Mouse (Mus musculus): ENCODE results near the gene Stard7. TPM values are rescaled to one million over a fixed set of nuclear protein-coding genes. Genes with fewer than 3 reads are reported as not detected.

Stard7 gene
- polyA plus RNA-seq, 1 experiment from 2014 or later: 53.7 TPM

- Histone ChIP-seq H3K27ac (ENCODE audit: low read depth, low read length) (no peak overlapping the region), H3K4me1 (replicated peaks; ENCODE audit: control insufficient read depth, insufficient read depth, low read length) (no peaks in the 10 kb centered on the region), H3K4me2 (replicated peaks; ENCODE audit: low read depth) (no peak overlapping the region), H3K9ac (ENCODE audit: low read depth, low read length) (no peak overlapping the region), H3K4me3 (ENCODE audit: low read depth, low read length) (no peak overlapping the region), H3K9me3 (ENCODE audit: control insufficient read depth) (no peaks in the 10 kb centered on the region), H3K27me3 (replicated peaks; ENCODE audit: control insufficient read depth, insufficient read depth, low read length) (no peaks in the 10 kb centered on the region), H3K36me3 (ENCODE audit: control insufficient read depth, insufficient read depth) (no peaks in the 10 kb centered on the region)
- no peak for TF ChIP-seq CTCF (IDR thresholded peaks at IDR 0.05; ENCODE audit: low read depth)
- ATAC-seq: no peak
- 69% methylated on average over 6 of the region's 6 CpGs for WGBS
Observed at GRCm38 (mm10) chr2:127314467-127315154, 44.6 kb downstream of the Stard7 start.

DNA sequence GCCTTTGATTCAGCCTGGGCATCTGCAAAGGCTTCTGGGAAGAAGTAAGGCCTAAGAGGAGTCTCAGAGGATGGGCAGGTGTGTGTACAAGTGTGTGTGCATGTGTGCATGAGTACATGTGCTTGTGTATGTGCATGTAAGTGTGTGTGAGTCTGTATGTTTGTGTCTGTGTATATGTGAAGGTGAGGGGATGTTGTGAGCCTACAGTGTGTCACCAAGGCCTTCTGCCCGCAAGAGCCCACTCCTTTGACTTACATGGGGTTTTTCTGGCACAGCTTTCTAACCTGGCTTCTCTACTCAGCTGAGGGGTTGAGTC is 45.1 kb downstream of the Stard7 start:
- Histone ChIP-seq H3K4me3 (ENCODE audit: low read depth, low read length) (no peak overlapping the region), H3K4me2 (replicated peaks; ENCODE audit: low read depth) (no peak overlapping the region), H3K4me1 (replicated peaks; ENCODE audit: control insufficient read depth, insufficient read depth, low read length) (no peaks in the 10 kb centered on the region), H3K27ac (ENCODE audit: low read depth, low read length) (no peak overlapping the region), H3K9me3 (ENCODE audit: control insufficient read depth) (no peaks in the 10 kb centered on the region), H3K9ac (ENCODE audit: low read depth, low read length) (no peak overlapping the region), H3K27me3 (replicated peaks; ENCODE audit: control insufficient read depth, insufficient read depth, low read length) (no peaks in the 10 kb centered on the region), H3K36me3 (ENCODE audit: control insufficient read depth, insufficient read depth) (no peaks in the 10 kb centered on the region)
- ATAC-seq: no peak
- no peak for TF ChIP-seq CTCF (IDR thresholded peaks at IDR 0.05; ENCODE audit: low read depth)
- 94% methylated on average over 1 of the region's 1 CpGs for WGBS

DNA sequence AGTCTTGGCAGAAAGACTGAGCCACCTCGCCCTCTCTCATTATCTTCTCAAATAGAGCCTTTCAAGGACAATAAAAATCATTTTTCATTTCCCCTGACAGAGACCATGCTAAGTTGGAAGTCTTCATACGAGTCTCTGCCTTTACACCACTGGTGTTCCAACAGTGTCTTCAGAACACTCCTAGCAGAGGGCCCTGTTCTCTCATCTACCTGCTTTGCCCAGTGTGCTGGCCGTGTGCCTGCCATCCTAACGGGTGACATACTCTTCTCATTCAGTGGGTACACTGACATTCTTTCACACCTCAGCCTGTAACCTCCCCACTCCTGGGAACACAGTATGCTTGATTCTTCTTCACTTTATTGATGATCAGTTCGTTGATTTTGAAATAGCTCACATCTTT is 46.4 kb downstream of the Stard7 start:
- no peak overlapping the region for H3K4me3 ChIP-seq (ENCODE audit: low read depth, low read length)
- no peak overlapping the region for H3K27ac ChIP-seq (ENCODE audit: low read depth, low read length)
- ATAC-seq: no peak
- no peak overlapping the region for H3K9ac ChIP-seq (ENCODE audit: low read depth, low read length)
- H3K36me3 ChIP-seq (ENCODE audit: control insufficient read depth, insufficient read depth): no peaks in the 10 kb centered on the region
- no peak overlapping the region for H3K4me2 ChIP-seq (replicated peaks; ENCODE audit: low read depth)
- H3K9me3 ChIP-seq (ENCODE audit: control insufficient read depth): no peaks in the 10 kb centered on the region
- H3K27me3 ChIP-seq (replicated peaks; ENCODE audit: control insufficient read depth, insufficient read depth, low read length): no peaks in the 10 kb centered on the region
- no peak for TF ChIP-seq CTCF (IDR thresholded peaks at IDR 0.05; ENCODE audit: low read depth)
- 68% methylated on average over 5 of the region's 5 CpGs for WGBS
- H3K4me1 ChIP-seq (replicated peaks; ENCODE audit: control insufficient read depth, insufficient read depth, low read length): no peaks in the 10 kb centered on the region

- 77% methylated on average over 4 of the region's 4 CpGs for WGBS
- ATAC-seq: no peak
Observed at GRCm38 (mm10) chr2:127318136-127318535, 48.1 kb downstream of the Stard7 start.

GRCm38 (mm10) chr2:127319071-127319470 is 49.1 kb downstream of the Stard7 start:
- 61% methylated on average over 4 of the region's 4 CpGs for WGBS
- TF ChIP-seq CTCF (IDR thresholded peaks at IDR 0.05; ENCODE audit: low read depth): no peak
- ATAC-seq: no peak
- no peaks in the 10 kb centered on the region for H3K4me1 ChIP-seq (replicated peaks; ENCODE audit: control insufficient read depth, insufficient read depth, low read length)
- no peak overlapping the region for H3K4me3 ChIP-seq (ENCODE audit: low read depth, low read length)
- H3K36me3 ChIP-seq (ENCODE audit: control insufficient read depth, insufficient read depth): no peaks in the 10 kb centered on the region
- H3K9ac ChIP-seq (ENCODE audit: low read depth, low read length): no peak overlapping the region
- H3K27me3 ChIP-seq (replicated peaks; ENCODE audit: control insufficient read depth, insufficient read depth, low read length): no peaks in the 10 kb centered on the region
- H3K9me3 ChIP-seq (ENCODE audit: control insufficient read depth): no peaks in the 10 kb centered on the region
- no peak overlapping the region for H3K27ac ChIP-seq (ENCODE audit: low read depth, low read length)
- no peak overlapping the region for H3K4me2 ChIP-seq (replicated peaks; ENCODE audit: low read depth)

More at GRCm38 (mm10) chr2:127318136-127318535, 48.1 kb downstream of the Stard7 start:
- Histone ChIP-seq H3K36me3 (ENCODE audit: control insufficient read depth, insufficient read depth) (no peaks in the 10 kb centered on the region), H3K4me1 (replicated peaks; ENCODE audit: control insufficient read depth, insufficient read depth, low read length) (no peaks in the 10 kb centered on the region), H3K9ac (ENCODE audit: low read depth, low read length) (no peak overlapping the region), H3K4me3 (ENCODE audit: low read depth, low read length) (no peak overlapping the region), H3K27ac (ENCODE audit: low read depth, low read length) (no peak overlapping the region), H3K4me2 (replicated peaks; ENCODE audit: low read depth) (no peak overlapping the region), H3K9me3 (ENCODE audit: control insufficient read depth) (no peaks in the 10 kb centered on the region), H3K27me3 (replicated peaks; ENCODE audit: control insufficient read depth, insufficient read depth, low read length) (no peaks in the 10 kb centered on the region)
- no peak for TF ChIP-seq CTCF (IDR thresholded peaks at IDR 0.05; ENCODE audit: low read depth)

DNA sequence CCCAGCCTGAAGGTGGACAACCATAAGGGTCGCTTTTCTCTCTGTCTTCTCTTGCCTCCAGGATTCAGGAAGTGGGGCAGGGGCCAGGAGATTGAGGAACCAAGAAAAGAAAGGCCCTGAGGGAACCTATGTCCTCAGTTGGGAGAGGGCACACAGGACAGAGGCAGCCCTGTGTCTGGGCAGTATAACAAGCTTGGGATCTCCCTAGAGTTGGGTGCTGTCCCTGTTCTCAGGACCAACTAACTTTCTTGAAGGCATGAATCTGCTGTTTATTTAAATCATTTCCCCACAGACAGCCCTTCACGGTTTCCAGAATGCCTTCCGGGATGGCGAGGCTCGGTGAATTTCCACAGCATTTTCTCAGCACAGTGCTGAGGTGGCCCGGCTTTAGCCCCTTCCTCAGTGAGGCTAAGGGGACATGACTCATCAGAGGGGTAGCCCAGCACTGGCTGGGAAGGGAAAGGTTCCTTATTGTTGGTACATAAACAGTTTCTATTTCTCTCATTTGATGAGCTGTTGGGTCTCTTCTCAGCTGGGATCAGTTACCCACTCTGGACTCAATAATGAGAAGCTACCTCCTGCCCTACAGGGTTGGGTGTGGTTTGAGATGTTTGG is 52.8 kb downstream of the Stard7 start:
- no peak for TF ChIP-seq CTCF (IDR thresholded peaks at IDR 0.05; ENCODE audit: low read depth)
- Histone ChIP-seq H3K9ac (ENCODE audit: low read depth, low read length) (no peak overlapping the region), H3K4me3 (ENCODE audit: low read depth, low read length) (no peak overlapping the region), H3K4me2 (replicated peaks; ENCODE audit: low read depth) (no peak overlapping the region), H3K36me3 (ENCODE audit: control insufficient read depth, insufficient read depth) (no peaks in the 10 kb centered on the region), H3K27me3 (replicated peaks; ENCODE audit: control insufficient read depth, insufficient read depth, low read length) (no peaks in the 10 kb centered on the region), H3K9me3 (ENCODE audit: control insufficient read depth) (no peaks in the 10 kb centered on the region), H3K4me1 (replicated peaks; ENCODE audit: control insufficient read depth, insufficient read depth, low read length) (no peaks in the 10 kb centered on the region), H3K27ac (ENCODE audit: low read depth, low read length) (no peak overlapping the region)
- WGBS: 80% methylated on average over 6 of the region's 6 CpGs
- no peak for ATAC-seq

Data from intestine, postnatal 0 days (tissue).